Mouse (Mus musculus) frontal cortex, postnatal 25 days (tissue): ENCODE data around the gene Egfl7.
A peak's percentile ranks its signal among the peaks of the same experiment; 100 is the strongest.

Experiments used
- DNase-seq, 2 experiments: peaks; one replicate each; pipeline ENCODE4 v3.0.0; 2022; ENCODE audit warnings: low spot score in 2 of 2

Egfl7 gene

GRCm38 (mm10) chr2:26570034-26570433, 9.8 kb upstream of the Egfl7 start:
- peak in 1 of 2 experiments; percentile 31 for DNase-seq

GRCm38 (mm10) chr2:26571400-26571799, 8.4 kb upstream of the Egfl7 start:
- DNase-seq = no peak

- no peak for DNase-seq
These were observed 8.0 kb upstream of the Egfl7 start for GRCm38 (mm10) chr2:26571826-26572225.

GRCm38 (mm10) chr2:26573396-26573795, 6.4 kb upstream of the Egfl7 start:
- DNase-seq = no peak

GRCm38 (mm10) chr2:26573807-26574206, 6.0 kb upstream of the Egfl7 start:
- DNase-seq = no peak

- DNase-seq = no peak
These were observed 5.0 kb upstream of the Egfl7 start for GRCm38 (mm10) chr2:26574862-26575261.

- DNase-seq = no peak
These were observed 4.4 kb upstream of the Egfl7 start for GRCm38 (mm10) chr2:26575378-26575777.

GRCm38 (mm10) chr2:26575865-26576264, 3.9 kb upstream of the Egfl7 start:
- DNase-seq = no peak

- DNase-seq = no peak
These were observed 3.4 kb upstream of the Egfl7 start for GRCm38 (mm10) chr2:26576462-26576861.

GRCm38 (mm10) chr2:26578369-26578768, 1.4 kb upstream of the Egfl7 start:
- no peak for DNase-seq

- DNase-seq = no peak
These were observed 937 bp downstream of the Egfl7 start for GRCm38 (mm10) chr2:26580751-26581150.

GRCm38 (mm10) chr2:26582203-26582602, 2.4 kb downstream of the Egfl7 start:
- DNase-seq = no peak

- DNase-seq = no peak
These were observed 2.9 kb downstream of the Egfl7 start for GRCm38 (mm10) chr2:26582741-26583140.

- DNase-seq = no peak
These were observed 3.8 kb downstream of the Egfl7 start for GRCm38 (mm10) chr2:26583640-26584039.

GRCm38 (mm10) chr2:26585713-26586112, 5.9 kb downstream of the Egfl7 start:
- DNase-seq = no peak

- DNase-seq = peak; percentile 56 to 57
These were observed 6.7 kb downstream of the Egfl7 start, which contains the start of gene Gm20532 for GRCm38 (mm10) chr2:26586294-26587043. TSS of gene Gm20532 (plus strand) at chr2:26586639.

- DNase-seq = no peak
These were observed 7.2 kb downstream of the Egfl7 start for GRCm38 (mm10) chr2:26587044-26587405.

- DNase-seq = no peak
These were observed 8.8 kb downstream of the Egfl7 start for GRCm38 (mm10) chr2:26588573-26588972.

- DNase-seq = no peak
These were observed 9.5 kb downstream of the Egfl7 start for GRCm38 (mm10) chr2:26589284-26589683.

GRCm38 (mm10) chr2:26590282-26590681, 10.5 kb downstream of the Egfl7 start:
- no peak for DNase-seq

GRCm38 (mm10) chr2:26590962-26591361, 11.1 kb downstream of the Egfl7 start:
- no peak for DNase-seq

- DNase-seq = no peak
These were observed 11.6 kb downstream of the Egfl7 start for GRCm38 (mm10) chr2:26591416-26591815.

GRCm38 (mm10) chr2:26593211-26594021, 13.6 kb downstream of the Egfl7 start:
- DNase-seq = no peak
